Mouse (Mus musculus): ENCODE data around the gene Tnrc6b. TPM values are rescaled to one million over a fixed set of nuclear protein-coding genes. Genes with fewer than 3 reads are reported as not detected.
"Not testable (repeated sequence)": the region's sequence is repeated elsewhere in the genome, so short reads cannot be mapped to it uniquely, and the experiment has no call there.

Tnrc6b gene
- total RNA-seq, 2 experiments from 2014 or later = 127 to 130 TPM

- intact Hi-C loops (cut with DNase I) = no loop called here
- no peak for DNase-seq (ENCODE audit: extremely low spot score in 1 of 2, low spot score in 2 of 2)
These were observed 150.2 kb downstream of the Tnrc6b start for GRCm38 (mm10) chr15:80861302-80861701.

GRCm38 (mm10) chr15:80862027-80862426 is 150.9 kb downstream of the Tnrc6b start:
- intact Hi-C loops (cut with DNase I) = no loop called here
- peak in 1 of 2 experiments; percentile 26 for DNase-seq (ENCODE audit: extremely low spot score in 1 of 2, low spot score in 2 of 2)

- DNase-seq (ENCODE audit: extremely low spot score in 1 of 2, low spot score in 2 of 2); intact Hi-C loops (cut with DNase I): not testable (repeated sequence)
These were observed 157.5 kb downstream of the Tnrc6b start for GRCm38 (mm10) chr15:80868603-80869002.

- intact Hi-C loops (cut with DNase I) = loop anchor here (10.0 kb wide), 1 partner anchor 160 kb away; the partner anchor contains the start of gene Tnrc6b
- peak in 1 of 2 experiments; percentile 28 for DNase-seq (ENCODE audit: extremely low spot score in 1 of 2, low spot score in 2 of 2)
These were observed 163.6 kb downstream of the Tnrc6b start for GRCm38 (mm10) chr15:80874726-80875125.

GRCm38 (mm10) chr15:80876231-80876630 is 165.1 kb downstream of the Tnrc6b start:
- intact Hi-C loops (cut with DNase I) = loop anchor here (10.0 kb wide), 1 partner anchor 161 kb away; the partner anchor contains the start of gene Tnrc6b
- peak; percentile 19 to 60 for DNase-seq (ENCODE audit: extremely low spot score in 1 of 2, low spot score in 2 of 2)

GRCm38 (mm10) chr15:80884095-80884494 is 173.0 kb downstream of the Tnrc6b start:
- intact Hi-C loops (cut with DNase I) = no loop called here
- no peak for DNase-seq (ENCODE audit: extremely low spot score in 1 of 2, low spot score in 2 of 2)

- intact Hi-C loops (cut with DNase I) = loop anchor here (5.0 kb wide), 1 partner anchor 41 kb away; no protein-coding TSS in a partner anchor
- no peak for DNase-seq (ENCODE audit: extremely low spot score in 1 of 2, low spot score in 2 of 2)
These were observed 175.4 kb downstream of the Tnrc6b start for GRCm38 (mm10) chr15:80886361-80887156.

GRCm38 (mm10) chr15:80892341-80892740 is 181.2 kb downstream of the Tnrc6b start:
- intact Hi-C loops (cut with DNase I) = no loop called here
- DNase-seq (ENCODE audit: extremely low spot score in 1 of 2, low spot score in 2 of 2) = no peak

- intact Hi-C loops (cut with DNase I) = no loop called here
- no peak for DNase-seq (ENCODE audit: extremely low spot score in 1 of 2, low spot score in 2 of 2)
These were observed 185.6 kb downstream of the Tnrc6b start for GRCm38 (mm10) chr15:80896741-80897140.

- no peak for DNase-seq (ENCODE audit: extremely low spot score in 1 of 2, low spot score in 2 of 2)
These were observed 186.8 kb downstream of the Tnrc6b start for GRCm38 (mm10) chr15:80897911-80898310.

GRCm38 (mm10) chr15:80899806-80900205 is 188.7 kb downstream of the Tnrc6b start:
- no peak for DNase-seq (ENCODE audit: extremely low spot score in 1 of 2, low spot score in 2 of 2)
- intact Hi-C loops (cut with DNase I) = no loop called here

More at GRCm38 (mm10) chr15:80897911-80898310, 186.8 kb downstream of the Tnrc6b start:
- intact Hi-C loops (cut with DNase I) = no loop called here

- intact Hi-C loops (cut with DNase I) = no loop called here
- DNase-seq (ENCODE audit: extremely low spot score in 1 of 2, low spot score in 2 of 2) = no peak
These were observed 190.8 kb downstream of the Tnrc6b start for GRCm38 (mm10) chr15:80901806-80902513.

- intact Hi-C loops (cut with DNase I) = not testable (repeated sequence)
These were observed 193.7 kb downstream of the Tnrc6b start for GRCm38 (mm10) chr15:80904776-80905175.

GRCm38 (mm10) chr15:80910183-80910582 is 199.1 kb downstream of the Tnrc6b start:
- intact Hi-C loops (cut with DNase I) = no loop called here
- no peak for DNase-seq (ENCODE audit: extremely low spot score in 1 of 2, low spot score in 2 of 2)

More at GRCm38 (mm10) chr15:80904776-80905175, 193.7 kb downstream of the Tnrc6b start:
- DNase-seq (ENCODE audit: extremely low spot score in 1 of 2, low spot score in 2 of 2) = not testable (repeated sequence)

GRCm38 (mm10) chr15:80910790-80911531 is 199.8 kb downstream of the Tnrc6b start:
- no peak for DNase-seq (ENCODE audit: extremely low spot score in 1 of 2, low spot score in 2 of 2)
- intact Hi-C loops (cut with DNase I) = no loop called here

- no peak for DNase-seq (ENCODE audit: extremely low spot score in 1 of 2, low spot score in 2 of 2)
- intact Hi-C loops (cut with DNase I) = no loop called here
These were observed 201.1 kb downstream of the Tnrc6b start for GRCm38 (mm10) chr15:80912175-80912574.

GRCm38 (mm10) chr15:80913803-80914202 is 202.7 kb downstream of the Tnrc6b start:
- no peak for DNase-seq (ENCODE audit: extremely low spot score in 1 of 2, low spot score in 2 of 2)
- intact Hi-C loops (cut with DNase I) = no loop called here

GRCm38 (mm10) chr15:80915850-80916249 is 204.7 kb downstream of the Tnrc6b start:
- no peak for DNase-seq (ENCODE audit: extremely low spot score in 1 of 2, low spot score in 2 of 2)
- intact Hi-C loops (cut with DNase I) = no loop called here

- intact Hi-C loops (cut with DNase I) = no loop called here
- no peak for DNase-seq (ENCODE audit: extremely low spot score in 1 of 2, low spot score in 2 of 2)
These were observed 205.5 kb downstream of the Tnrc6b start for GRCm38 (mm10) chr15:80916621-80917020.
